Mouse (Mus musculus): ENCODE measurements around the gene Ptges2. TPM values are rescaled to one million over a fixed set of nuclear protein-coding genes. Genes with fewer than 3 reads are reported as not detected.

The Ptges2 gene
- total RNA-seq, 1 experiment from 2014 or later = 51.8 TPM

DNA sequence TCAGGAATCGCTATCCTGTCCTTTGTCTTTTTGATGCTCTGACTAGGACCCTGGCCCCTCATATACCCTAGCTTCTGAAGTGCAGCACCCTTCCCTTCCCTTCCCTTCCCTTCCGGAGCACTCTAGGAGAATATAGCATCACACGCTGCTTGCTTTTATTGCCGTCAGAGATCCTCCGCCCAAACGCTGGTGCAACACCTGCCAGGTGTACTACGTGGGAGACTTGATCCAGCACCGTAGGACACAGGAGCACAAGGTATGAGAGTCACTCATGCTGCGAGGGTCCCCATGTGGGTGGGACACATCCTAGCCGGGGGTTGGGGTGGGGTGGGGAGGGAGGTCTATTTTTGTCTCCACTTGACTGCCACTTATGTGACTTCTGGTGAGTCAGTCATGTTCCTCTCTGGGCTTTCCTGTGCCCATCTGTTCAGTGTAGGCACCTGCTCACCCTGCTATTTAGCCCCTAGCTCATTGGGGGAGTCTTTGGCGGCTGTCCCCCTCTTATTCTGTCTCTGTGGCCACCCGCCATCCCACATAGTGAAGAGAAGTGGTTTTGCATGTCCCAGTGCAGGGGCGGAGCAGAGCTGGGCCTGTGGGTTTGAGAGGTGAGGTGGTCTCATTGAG, 20.3 kb upstream of the Ptges2 start:
- no peak for DNase-seq

DNA sequence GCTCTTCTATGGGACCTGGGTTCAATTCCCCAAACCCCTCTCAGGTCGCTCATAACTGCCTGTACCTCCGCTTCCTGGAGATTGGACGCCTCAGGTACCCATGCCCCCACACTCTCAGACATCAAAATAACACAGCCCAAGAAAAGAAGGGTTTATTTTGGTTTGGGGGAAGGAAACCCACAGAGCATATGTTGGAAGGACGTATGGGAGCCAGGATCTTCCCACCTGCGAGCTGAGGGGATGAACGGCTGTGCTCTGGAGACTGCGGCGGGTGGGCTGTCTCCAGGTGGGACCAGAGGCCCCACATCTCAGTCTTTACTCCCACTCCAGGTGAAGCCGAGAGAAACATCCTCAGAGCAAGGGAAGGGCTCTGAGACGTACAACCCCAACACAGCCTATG, 18.7 kb upstream of the Ptges2 start:
- no peak for DNase-seq

DNA sequence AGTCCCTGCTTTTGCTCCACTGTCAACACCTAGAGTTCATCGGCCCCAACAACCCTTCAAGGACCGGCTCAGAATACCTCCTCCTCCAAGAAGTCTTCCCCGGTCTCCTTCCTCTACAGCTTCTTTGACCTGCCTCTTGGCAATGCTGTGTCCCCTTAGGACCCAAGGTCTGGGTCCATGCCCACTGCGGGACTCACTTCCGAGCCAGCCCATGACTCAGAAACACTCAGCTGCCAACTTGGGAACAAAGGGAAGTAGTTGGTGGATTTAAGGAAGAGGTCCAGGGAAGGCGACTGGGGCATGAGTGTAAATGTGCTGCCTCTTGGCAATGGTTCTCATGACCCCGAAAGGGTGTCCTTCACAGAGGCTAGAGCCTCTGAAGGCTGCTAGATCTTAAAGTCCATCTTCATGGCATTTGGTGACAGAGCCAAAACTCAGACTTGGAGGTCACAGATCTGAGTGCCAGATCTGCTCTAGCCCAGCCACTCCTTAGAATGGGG, 15.6 kb upstream of the Ptges2 start:
- peak; percentile 70 for DNase-seq

DNA sequence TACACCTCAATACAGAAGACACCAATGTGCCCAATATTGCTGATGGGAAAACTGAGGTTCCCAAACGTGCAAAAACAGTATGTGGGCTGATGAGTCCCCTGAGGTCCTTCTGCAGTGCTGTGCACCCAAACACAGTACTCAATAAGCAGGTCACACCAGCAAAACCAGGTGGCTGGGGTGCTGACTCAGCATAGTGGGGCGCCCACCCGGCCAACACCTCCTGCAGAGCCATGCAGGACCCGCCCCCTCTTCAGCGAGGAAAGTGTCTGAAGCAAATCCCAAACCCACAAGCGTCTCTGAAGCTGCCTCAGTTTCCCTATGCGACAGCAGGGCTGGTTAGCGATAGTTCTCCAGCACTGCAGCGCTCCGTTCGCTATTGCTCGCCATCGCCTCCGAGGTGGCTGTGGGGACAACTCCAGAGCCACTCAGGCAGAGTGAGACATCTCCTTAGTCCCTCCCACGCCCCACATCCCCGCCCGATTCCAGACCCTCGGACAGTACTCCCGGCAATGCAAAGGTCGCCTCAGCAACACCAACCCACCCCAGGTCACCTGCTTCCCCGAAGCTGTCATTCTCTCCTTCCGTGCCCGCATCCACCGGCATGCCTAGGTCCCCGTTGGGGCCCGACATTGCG, 14.4 kb upstream of the Ptges2 start:
- no peak for DNase-seq

DNA sequence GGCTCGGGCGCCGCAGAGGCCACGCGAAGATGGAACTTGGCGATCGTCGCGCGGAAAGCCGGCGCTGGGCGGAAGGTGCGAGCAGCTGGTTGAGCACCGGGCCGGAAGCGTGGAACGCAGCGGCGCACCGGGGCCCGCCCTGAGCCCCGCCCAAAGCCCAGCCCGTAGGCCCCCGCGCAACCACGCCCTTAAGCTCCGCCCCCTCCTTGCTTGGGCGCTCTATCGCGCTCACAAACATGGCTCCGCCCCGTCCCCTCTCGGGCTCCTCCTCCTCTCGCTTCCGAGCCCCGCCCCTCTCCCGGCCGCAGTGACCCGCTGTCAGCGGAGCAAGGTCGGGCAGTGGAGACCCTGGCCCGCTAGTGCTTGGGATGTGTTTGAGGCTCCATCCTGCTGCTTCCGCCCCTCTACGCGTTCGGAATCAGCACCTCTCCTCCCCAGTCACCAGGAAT, 13.9 kb upstream of the Ptges2 start, which contains the start of gene 1110008P14Rik:
Gene 1110008P14Rik, minus strand, starts transcription at position 164 of the 449 bp plus-strand sequence.
- peak; percentile 97 for DNase-seq

DNA sequence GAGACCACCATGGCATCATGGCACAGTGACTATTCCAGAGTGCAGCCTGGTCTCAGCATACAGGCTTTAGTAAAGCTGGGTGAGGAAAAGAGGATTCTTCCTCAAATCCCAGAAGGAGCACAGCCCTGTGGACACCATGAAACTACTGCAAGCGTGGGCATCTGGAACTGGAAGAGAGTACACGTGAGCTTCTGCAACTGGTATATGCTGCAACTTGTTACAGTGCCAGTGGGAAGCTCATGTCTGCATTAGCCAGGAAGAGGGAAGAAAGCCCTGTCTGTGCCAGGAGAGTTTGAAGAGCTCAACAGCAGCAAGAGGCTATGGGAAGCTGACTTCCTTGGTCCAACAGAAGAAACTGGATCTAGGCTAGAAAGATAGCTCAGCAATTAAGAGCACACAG, 13.0 kb upstream of the Ptges2 start:
- DNase-seq = no peak

DNA sequence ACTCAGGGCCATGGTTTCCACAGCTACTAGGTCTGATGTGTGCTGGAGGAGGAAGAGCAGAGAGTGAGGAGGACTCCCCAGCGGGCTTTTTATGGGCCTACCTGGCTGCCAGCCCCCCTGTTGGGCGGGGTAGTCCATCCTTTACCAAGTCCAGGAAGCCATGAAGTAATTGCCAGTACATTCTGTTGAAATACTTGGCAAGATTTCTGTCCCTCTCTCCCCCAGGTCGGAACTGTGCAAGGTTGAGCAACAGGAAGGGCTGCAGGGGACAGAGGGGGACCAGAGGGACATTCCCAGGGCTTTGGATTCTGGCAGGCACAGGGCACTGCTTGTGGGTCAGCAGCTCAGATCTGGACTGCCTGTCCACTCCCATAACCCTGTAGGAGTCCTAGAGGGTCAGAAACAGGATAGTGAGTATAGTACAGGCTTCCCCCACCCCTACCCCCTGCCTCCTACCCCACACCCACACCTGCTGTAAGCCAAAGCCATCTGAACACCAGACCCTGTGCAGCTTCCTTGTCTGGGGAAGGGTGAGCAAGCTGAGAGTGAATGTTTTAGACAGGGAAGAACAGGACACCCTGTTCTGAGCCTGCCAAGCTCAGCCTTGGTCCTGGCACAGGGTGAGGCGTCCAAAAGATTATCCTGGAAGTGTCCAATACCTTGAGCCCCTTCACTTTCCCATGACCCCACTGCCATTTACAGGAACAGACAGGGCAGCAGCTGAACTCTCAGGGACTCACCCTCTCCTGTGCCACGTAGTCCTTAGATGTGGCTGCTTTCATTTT, 7.8 kb upstream of the Ptges2 start, which contains the start of gene Lcn2:
Gene Lcn2, minus strand, starts transcription at position 547 of the 785 bp plus-strand sequence.
- no peak for DNase-seq

DNA sequence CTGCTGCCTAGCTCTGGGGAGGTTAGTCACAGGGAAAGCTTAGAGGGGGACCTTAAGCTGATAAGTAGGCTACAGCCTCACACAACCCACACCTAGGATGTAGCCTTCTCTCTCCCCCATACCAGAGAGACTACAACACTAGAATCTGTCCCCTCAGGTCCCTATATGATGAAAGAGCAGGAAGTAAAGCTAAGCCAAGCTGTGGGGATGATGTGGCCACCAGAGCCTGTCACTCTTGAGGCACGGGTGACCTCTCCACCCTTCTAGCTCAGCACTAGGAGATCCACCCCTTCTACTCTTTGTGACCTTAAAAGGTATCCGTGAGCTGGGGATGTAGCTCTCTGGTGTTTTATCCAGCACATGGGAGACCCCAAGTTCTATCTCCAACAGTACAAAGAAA, 6.5 kb upstream of the Ptges2 start:
- no peak for DNase-seq

DNA sequence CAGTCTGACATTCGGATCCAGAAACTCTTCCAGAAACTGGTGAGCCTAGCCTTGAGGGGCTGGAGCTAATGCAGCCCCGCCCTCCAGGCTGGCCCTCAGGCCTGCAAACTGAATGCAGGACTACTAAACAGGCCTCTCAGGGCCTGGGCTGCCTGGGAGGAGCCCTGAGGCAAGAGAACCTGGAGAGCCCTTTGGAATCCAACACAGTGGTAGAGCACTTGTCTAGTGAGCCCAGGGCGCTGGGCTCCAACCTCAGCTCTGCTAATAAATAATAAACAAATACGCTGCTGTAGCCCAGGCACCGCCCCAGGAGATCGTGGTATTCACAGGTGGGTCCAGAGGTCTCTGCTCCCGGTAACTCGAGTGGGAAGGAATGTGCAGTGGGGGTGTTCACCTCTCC, 4.8 kb upstream of the Ptges2 start:
- DNase-seq = no peak

DNA sequence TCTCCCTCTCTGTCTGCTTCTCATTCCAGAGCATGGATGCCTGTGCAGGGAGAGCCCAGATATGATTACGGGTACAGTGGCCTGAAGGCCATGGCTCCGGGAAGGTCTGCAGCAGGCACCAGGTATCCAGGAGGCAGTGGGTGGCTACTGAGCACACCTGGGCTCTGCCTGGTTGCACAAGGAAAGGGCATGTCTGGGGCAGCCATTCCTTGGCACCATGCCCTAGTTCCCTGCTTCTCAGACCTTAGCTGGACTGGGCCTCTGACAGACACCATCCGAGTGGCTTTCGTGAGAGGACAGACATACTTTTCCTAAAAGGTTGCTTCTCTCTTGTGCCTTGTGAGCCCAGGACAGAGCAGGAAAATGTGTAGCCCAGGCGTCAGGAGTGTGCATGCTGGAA, 3.6 kb upstream of the Ptges2 start:
- no peak for DNase-seq

DNA sequence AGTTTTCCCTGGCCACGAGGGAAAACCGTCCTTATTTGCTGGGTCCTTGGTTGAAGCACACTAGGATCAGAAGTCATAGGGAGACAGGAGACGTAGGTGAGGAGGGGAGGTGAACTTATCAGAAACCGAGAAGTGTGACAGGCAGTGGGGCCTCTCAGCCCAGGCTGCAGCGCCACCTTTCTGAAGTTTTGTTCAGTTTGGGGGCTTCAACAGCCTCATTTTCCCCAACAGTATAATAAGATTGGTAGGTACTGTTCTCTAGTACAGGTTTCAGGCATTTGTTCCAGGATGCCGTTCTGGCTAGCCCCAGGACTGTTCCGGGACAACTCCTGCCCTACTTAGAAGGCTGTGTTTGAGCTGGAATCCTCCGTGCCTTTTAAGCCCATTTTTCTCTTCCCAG, 723 bp upstream of the Ptges2 start:
- DNase-seq = peak; percentile 32

DNA sequence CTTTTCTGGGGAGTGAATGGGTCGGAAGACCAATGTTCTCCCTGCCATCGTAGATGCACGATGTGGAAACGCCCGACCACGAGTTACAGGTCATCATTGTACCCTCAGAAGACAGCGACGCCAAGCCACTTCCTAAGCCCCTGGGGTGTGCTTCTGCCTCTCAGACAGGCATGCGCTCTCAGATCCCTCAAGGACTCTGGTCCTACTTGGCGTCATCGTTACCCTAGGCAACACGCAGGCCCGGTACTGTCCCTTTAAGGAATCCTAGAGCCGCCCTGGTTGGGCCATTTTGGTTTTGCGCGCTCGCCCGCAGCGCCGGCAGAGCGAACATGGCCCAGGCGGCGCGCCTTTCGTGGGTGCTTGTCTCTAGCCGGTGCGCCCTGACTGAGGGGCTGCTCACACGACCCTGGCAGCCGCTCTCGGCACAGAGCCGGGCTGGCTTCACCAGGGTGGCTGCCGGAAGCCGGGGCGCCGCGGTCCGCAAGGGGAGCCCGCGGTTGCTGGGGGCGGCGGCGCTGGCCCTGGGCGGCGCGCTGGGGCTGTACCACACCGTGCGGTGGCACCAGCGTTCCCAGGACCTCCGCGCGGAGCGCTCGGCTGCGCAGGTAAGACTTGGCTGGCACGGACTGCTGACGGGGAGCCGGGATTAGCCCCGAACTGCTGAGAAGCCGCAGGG, 388 bp downstream of the Ptges2 start:
- DNase-seq = peak; percentile 87

DNA sequence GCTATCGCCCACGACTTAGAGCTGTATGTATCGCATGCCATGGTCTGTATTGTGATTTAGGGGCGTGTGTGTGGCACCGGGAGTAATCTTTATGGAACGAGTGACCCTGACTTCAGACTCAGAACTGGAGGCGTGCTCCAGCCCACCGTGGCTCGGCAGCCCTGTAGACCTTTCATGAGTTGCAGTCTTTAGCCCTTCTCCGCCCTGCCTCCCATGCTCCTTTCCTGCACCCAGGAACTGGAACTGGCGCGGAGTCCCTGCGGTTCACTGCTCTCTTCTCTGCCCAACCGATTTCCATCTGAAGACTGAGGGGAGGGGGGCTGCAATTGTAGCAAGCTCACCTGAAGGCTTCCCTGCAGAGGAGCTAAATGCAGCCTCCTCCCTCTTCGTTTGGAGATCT, 999 bp downstream of the Ptges2 start:
- no peak for DNase-seq

DNA sequence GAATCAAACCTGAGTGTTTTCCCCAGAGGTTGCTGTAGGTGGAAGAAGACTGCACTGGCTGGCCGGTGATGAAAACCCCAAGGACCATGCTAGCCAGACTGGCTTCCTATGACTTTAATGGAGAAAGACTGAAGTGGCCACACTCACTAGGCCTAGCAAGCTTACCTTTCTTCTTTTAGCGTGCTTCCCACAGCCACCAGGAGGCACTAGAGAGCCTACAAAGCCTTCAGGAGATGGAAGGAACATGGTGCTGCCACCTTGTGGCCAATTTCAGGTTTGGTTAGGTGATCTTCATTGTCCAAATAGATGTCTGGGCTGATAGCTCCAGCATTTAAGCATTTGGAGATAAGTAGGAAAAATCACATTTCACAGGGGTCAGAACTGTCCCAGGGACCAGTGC, 9.0 kb downstream of the Ptges2 start:
- peak; percentile 92 for DNase-seq

DNA sequence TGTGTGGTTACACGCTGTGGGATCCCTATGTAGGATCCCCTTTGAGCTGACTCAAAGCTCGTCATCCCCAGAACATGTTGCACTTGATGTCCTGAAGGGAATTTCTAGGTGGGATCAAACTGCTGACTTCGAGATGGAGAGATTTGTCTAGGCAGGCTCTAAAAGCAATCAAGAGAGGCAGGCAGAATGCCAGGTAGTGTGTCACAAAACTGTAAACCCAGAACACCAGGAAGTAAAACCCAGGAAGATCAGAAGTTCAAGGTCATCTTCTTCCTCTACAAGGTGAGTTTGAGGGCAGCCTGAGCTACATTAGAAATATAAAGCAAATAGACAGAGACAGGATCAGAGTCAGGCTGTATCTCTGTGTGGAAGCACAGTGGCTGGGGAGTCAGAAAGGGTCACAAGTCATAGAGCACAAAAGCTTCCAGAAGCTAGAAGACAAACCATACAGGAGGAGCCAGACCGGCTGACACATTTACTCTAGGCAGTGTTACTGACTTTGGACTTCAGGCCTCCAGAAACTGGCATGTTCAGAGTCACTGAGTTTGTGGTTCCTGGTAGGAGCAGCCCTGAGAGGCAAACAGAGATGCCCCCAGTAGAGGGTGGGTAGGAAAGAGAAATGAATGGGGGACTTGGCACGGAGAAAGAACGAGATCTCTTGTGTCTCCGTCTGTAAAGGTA, 11.6 kb downstream of the Ptges2 start:
- DNase-seq = no peak

DNA sequence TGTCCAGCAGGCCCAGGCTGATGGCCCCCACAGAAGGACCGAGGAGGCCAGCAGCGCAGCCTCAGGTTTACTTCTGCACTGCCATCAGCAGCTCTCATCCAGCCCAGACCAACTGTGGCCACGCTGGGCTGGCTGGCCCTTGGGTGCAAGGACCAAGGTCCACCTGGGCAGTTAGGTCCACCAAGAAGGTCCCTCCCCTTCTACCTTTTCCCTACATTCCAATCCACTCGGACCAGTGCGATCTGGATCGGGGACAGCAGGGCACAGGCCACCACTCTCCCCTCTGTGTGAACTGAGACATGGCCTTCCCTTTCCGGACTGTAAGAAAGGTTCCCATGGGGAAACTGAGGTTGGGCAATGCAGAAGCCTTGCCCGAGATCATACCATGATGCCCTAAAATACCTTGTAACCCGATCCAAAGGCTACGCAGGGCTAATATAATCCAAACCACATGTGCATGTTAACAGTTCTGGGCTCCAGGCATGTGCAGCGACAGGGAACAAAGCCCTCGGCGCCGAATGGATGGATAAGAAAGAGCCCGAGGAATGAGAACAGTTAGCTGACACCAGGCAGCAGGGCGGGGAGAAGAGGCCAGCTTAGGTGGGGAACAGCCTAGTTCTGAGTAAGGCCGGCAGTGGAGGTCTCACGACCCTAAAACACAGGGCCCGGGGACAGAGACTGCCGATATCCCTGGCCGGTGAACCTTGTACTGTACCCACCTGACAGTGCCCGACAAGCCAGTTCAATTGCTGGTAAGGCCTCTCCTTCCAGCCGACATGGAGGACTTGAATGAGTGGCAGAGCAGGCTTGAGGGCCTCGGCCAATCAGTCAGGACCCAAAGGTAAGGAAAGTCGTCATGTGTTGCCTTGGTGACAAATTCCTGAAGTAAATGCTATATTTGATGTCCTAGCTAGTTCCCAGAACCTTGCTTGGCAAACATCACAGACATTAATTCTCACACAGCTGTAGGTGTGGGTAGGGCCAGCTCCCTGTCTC, 13.0 kb downstream of the Ptges2 start:
- no peak for DNase-seq

DNA sequence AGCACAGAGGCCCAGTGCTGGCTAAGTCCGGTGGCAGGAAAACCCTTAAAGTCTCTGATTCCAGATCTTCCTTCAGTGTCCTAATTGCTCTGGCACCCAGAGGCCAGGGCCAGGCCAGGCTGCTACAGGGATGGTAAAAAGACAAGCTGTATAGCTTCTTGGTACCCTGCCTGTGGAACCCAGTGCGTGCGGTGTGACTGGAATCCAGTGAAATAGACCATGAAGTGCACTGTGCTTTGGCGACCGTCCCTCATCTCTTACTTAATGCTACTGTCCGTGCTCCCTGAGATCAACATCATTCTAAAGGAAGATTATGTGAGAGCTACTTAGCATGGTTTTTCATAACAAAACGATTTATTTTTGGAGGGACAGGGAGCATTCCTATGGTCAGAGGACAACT, 15.7 kb downstream of the Ptges2 start:
- no peak for DNase-seq

DNA sequence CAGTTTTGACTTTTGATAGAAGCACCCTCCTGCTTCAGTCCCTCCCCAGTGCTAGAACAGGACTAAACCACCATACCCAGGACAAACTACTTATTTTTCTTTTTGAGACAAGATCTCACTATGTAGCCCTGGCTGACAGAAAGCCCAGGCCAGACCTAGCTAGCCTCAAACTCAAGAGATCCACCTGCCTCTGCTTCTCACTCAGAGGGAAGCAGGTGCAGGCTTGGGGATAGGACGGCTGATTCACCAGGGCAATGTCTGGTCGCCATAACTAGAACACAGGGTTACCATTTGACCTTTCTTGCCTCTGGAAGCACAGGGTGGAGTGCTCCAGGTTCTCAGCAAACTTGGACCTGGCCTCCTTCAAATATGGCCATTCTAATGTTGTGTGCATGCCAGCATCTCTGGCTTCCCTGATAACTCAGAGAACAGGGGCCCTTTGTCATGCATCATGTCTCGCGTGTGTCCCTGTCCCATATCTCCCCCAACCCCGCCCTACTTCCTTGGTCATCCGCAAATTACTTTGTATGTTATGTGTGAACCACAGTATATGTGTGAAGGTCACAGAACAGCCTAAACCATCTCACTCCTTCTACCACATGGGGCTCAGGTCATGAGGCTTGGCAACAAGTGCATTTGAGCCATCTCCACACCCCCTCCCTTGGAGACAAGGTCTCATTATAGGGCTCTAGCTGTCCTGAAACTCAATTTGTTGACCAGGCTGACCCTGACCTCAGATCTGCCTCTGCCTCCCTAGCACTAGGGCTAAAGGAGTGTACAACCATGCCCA, 17.2 kb downstream of the Ptges2 start:
- no peak for DNase-seq

DNA sequence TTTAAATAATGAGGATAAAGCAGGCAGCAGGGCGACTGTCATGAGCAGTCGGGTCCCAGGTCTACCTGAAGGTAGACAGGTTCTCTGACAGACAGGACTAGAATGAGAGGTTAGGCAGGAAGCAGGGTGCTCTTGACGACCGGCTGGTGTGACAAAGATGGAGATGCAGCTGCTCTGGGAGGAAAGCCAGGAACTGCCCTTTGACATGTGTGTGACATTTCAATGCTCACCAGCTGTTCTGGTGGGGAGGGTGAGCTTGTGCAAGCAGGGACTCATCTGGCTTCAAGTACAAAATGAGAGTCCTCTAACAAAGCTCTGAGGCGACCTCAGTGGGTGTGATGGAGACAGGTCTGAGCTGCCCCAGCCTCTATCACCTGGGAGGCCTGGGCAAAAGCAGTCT, 18.2 kb downstream of the Ptges2 start:
- no peak for DNase-seq

DNA sequence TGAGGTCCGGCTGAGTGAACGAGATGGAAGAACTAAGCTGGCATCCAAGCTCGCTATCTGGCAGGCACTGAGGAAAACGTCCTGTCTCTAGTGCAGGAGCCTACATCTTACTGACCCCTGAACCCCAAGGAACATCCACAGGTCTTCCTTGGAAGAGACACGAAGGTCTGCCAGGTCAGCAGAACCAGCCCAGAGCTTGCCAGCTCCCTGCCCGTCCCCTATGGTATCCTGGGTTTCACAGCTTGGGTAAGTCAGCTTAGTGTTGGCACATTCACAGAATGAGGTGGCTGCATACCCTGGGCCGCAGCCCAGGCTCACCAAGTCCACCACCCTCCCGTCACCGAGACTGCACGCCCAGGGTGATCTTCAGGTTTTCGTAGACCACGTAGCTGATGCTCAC, 20.1 kb downstream of the Ptges2 start:
- DNase-seq = no peak

Measured in adrenal gland, postnatal 25 days (tissue).